Mouse (Mus musculus) brain, embryonic 14.5 days (tissue): ENCODE measurements around the gene Lsm3.

ENCODE experiments used
- CTCF ChIP-seq: fragments of 200-500 bp; IDR thresholded peaks from 2 replicates; pipeline ENCODE4 v1.5.1; 2012; ENCODE audit warnings: inconsistent platforms, mild to moderate bottlenecking, moderate library complexity, borderline replicate concordance; ENCODE audit not compliant: insufficient read depth, insufficient read length; ENCODE audit errors: extremely low read depth
- POLR2A ChIP-seq: fragments of 200-500 bp; IDR thresholded peaks from 2 replicates; pipeline ENCODE4 v1.6.1; 2012; ENCODE audit warnings: mild to moderate bottlenecking, inconsistent platforms, borderline replicate concordance; ENCODE audit not compliant: poor library complexity, insufficient read depth, insufficient read length, severe bottlenecking; ENCODE audit errors: extremely low read depth

- TF ChIP-seq POLR2A (no peak), CTCF (no peak)
These were observed 15.5 kb downstream of the Lsm3 start for GRCm38 (mm10) chr6:91531276-91531675.
